In the genomic region with DNA sequence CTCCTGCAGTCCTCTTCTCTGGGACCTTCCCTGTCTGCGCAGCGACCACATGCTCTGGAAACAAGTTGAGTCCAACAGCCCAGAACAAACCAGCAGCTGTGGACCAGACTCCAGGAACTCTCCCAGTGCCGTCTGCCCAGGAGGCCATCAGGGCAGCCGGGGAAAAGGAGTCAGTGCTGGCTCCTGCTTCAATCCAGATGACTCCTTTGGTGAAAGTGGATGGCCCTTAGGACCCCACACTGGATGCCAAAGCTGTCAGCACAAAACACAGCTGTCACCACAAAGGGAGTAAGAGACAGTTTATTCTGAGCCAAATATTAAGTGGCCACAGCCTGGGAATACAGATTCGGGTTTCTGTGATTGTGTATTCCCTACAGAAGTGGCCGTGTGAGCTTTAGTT, we compare ENCODE assay signal across 20 mouse cellular contexts. TPM values are rescaled to one million over a fixed set of nuclear protein-coding genes. Genes with fewer than 3 reads are reported as not detected.
DNase-seq lines count a peak whose midpoint lies in the region; ATAC-seq and TF ChIP-seq lines count a peak whose summit lies in the region.
"Had no signal": no experiment of that assay in that cellular context is flagged by ENCODE, and none has a peak within 500 bp of the region (broad histone marks: within the 10 kb centered on the region; RNA-seq: fewer than 3 reads in every experiment).

No protein-coding gene starts in this region.

- no peaks in the 10 kb centered on the region for H3K9me3 ChIP-seq in lung, postnatal 0 days (ENCODE audit: low read length)
- peaks cover 6% of the 10 kb centered on the region; the same call in 1 of the 2 replicates for H3K9me3 ChIP-seq in embryonic facial prominence, embryonic 14.5 days (ENCODE audit: control insufficient read depth, low read length)
- H3K9me3 ChIP-seq in hindbrain, embryonic 15.5 days: no peaks in the 10 kb centered on the region
- H3K9me3 ChIP-seq: liver, embryonic 12.5 days; stomach, embryonic 15.5 days had no signal

- H3K79me2 ChIP-seq in heart, adult 2 months (replicated peaks; ENCODE audit: control insufficient read depth, insufficient read depth, low read length): no peaks in the 10 kb centered on the region

- no peak overlapping the region for H3K27ac ChIP-seq in heart, adult 2 months
- no peak overlapping the region for H3K27ac ChIP-seq in lung, postnatal 0 days (ENCODE audit: low read length)
- no peak overlapping the region for H3K27ac ChIP-seq in embryonic facial prominence, embryonic 14.5 days (replicated peaks; ENCODE audit: low read depth, low read length)
- H3K27ac ChIP-seq in hindbrain, embryonic 15.5 days (replicated peaks): 0 out of 2 replicates have a peak overlapping the region, but pooled peaks have one; percentile 25
- H3K27ac ChIP-seq: embryonic facial prominence, embryonic 12.5 days; kidney, postnatal 0 days; layer of hippocampus, adult 2 months; liver, embryonic 12.5 days; stomach, embryonic 15.5 days had no signal

- WGBS in heart, adult 2 months: 35% methylated on average over 6 of the region's 6 CpGs
- 42% methylated on average over 6 of the region's 6 CpGs for WGBS in lung, postnatal 0 days
- WGBS in lung, adult 2 months: 65% methylated on average over 6 of the region's 6 CpGs
- WGBS in embryonic facial prominence, embryonic 14.5 days: 37% methylated on average over 6 of the region's 6 CpGs
- WGBS in hindbrain, embryonic 15.5 days: 50% methylated on average over 6 of the region's 6 CpGs

- ATAC-seq in lung, postnatal 0 days: peak; percentile 28; the same call in 1 of the 2 replicates
- peak; percentile 36; the same call in 1 of the 2 replicates for ATAC-seq in embryonic facial prominence, embryonic 14.5 days (ENCODE audit: low read depth)
- ATAC-seq in hindbrain, embryonic 15.5 days (ENCODE audit: low FRiP score, low read depth): 0 out of 2 replicates have a peak, but pooled peaks have one; percentile 14
- ATAC-seq: intestine, postnatal 0 days; liver, embryonic 12.5 days; Patski had no signal

- H3K4me3 ChIP-seq in heart, adult 2 months: no peak overlapping the region
- H3K4me3 ChIP-seq in lung, postnatal 0 days (ENCODE audit: low read depth, low read length): no peak overlapping the region
- H3K4me3 ChIP-seq in lung, adult 2 months (replicated peaks; ENCODE audit: extremely low read depth, low read depth, low read length): no peak overlapping the region
- no peak overlapping the region for H3K4me3 ChIP-seq in embryonic facial prominence, embryonic 14.5 days (ENCODE audit: low read depth, low read length)
- H3K4me3 ChIP-seq in hindbrain, embryonic 15.5 days: no peak overlapping the region
- H3K4me3 ChIP-seq: embryonic facial prominence, embryonic 12.5 days; layer of hippocampus, adult 2 months; liver, embryonic 12.5 days; stomach, embryonic 15.5 days had no signal

- no peaks in the 10 kb centered on the region for H3K27me3 ChIP-seq in heart, adult 2 months (ENCODE audit: control insufficient read depth, insufficient read depth, low read length)
- H3K27me3 ChIP-seq in lung, postnatal 0 days (replicated peaks; ENCODE audit: insufficient read depth, low read length): no peaks in the 10 kb centered on the region
- no peaks in the 10 kb centered on the region; the same call in 1 of the 2 replicates for H3K27me3 ChIP-seq in embryonic facial prominence, embryonic 14.5 days (replicated peaks; ENCODE audit: control insufficient read depth, insufficient read depth, low read length)
- no peaks in the 10 kb centered on the region for H3K27me3 ChIP-seq in hindbrain, embryonic 15.5 days
- H3K27me3 ChIP-seq: embryonic facial prominence, embryonic 12.5 days; Patski; stomach, embryonic 15.5 days had no signal

- H3K9ac ChIP-seq in heart, adult 2 months (ENCODE audit: low read depth, low read length): no peak overlapping the region
- no peak overlapping the region for H3K9ac ChIP-seq in lung, postnatal 0 days (replicated peaks; ENCODE audit: low read depth)
- H3K9ac ChIP-seq in embryonic facial prominence, embryonic 14.5 days (ENCODE audit: low read depth, low read length): no peak overlapping the region
- no peak overlapping the region for H3K9ac ChIP-seq in hindbrain, embryonic 15.5 days
- H3K9ac ChIP-seq: embryonic facial prominence, embryonic 12.5 days; liver, embryonic 12.5 days; stomach, embryonic 15.5 days had no signal

- no peaks in the 10 kb centered on the region; the same call in 1 of the 2 replicates for H3K36me3 ChIP-seq in heart, adult 2 months (ENCODE audit: control insufficient read depth, insufficient read depth, low read length)
- no peaks in the 10 kb centered on the region for H3K36me3 ChIP-seq in lung, postnatal 0 days (ENCODE audit: insufficient read depth, low read length)
- no peaks in the 10 kb centered on the region for H3K36me3 ChIP-seq in embryonic facial prominence, embryonic 14.5 days (ENCODE audit: control insufficient read depth, insufficient read depth, low read length)
- peaks cover 11% of the 10 kb centered on the region for H3K36me3 ChIP-seq in hindbrain, embryonic 15.5 days
- H3K36me3 ChIP-seq: embryonic facial prominence, embryonic 12.5 days; liver, embryonic 12.5 days; stomach, embryonic 15.5 days had no signal

- H3K4me1 ChIP-seq in heart, adult 2 months (ENCODE audit: control insufficient read depth, insufficient read depth, low read length): peaks cover 10% of the 10 kb centered on the region
- peaks cover 5% of the 10 kb centered on the region; the same call in 1 of the 2 replicates for H3K4me1 ChIP-seq in lung, postnatal 0 days (ENCODE audit: insufficient read depth, low read depth, low read length)
- peaks cover 7% of the 10 kb centered on the region for H3K4me1 ChIP-seq in lung, adult 2 months (ENCODE audit: control insufficient read depth, insufficient read depth, low read length)
- H3K4me1 ChIP-seq in embryonic facial prominence, embryonic 14.5 days (ENCODE audit: control insufficient read depth, insufficient read depth, low read length): peaks cover 11% of the 10 kb centered on the region
- H3K4me1 ChIP-seq in hindbrain, embryonic 15.5 days (replicated peaks): peaks cover 53% of the 10 kb centered on the region
- H3K4me1 ChIP-seq: liver, embryonic 12.5 days had no signal

- no peak for TF ChIP-seq POLR2A in heart, adult 2 months (IDR thresholded peaks at IDR 0.05; ENCODE audit: insufficient read depth, low read depth, low read length)
- no peak for TF ChIP-seq POLR2A in lung, adult 2 months (IDR thresholded peaks at IDR 0.05; ENCODE audit: borderline replicate concordance, extremely low read depth, low read depth, low read length)

- intact Hi-C loops in heart, adult 2 months (cut with DNase I): no loop called here

- no peak overlapping the region for H3K4me2 ChIP-seq in lung, postnatal 0 days (replicated peaks; ENCODE audit: low read depth, low read length)
- no peak overlapping the region for H3K4me2 ChIP-seq in embryonic facial prominence, embryonic 14.5 days (ENCODE audit: low read depth, low read length)
- no peak overlapping the region for H3K4me2 ChIP-seq in hindbrain, embryonic 15.5 days
- H3K4me2 ChIP-seq: embryonic facial prominence, embryonic 12.5 days; liver, embryonic 12.5 days; stomach, embryonic 15.5 days had no signal

- no peak for TF ChIP-seq CTCF in heart, adult 2 months (IDR thresholded peaks at IDR 0.05)
- TF ChIP-seq CTCF in lung, postnatal 0 days (IDR thresholded peaks at IDR 0.05): no peak
- TF ChIP-seq CTCF in lung, adult 2 months (IDR thresholded peaks at IDR 0.05; ENCODE audit: insufficient read depth, low read length): no peak

- TF ChIP-seq EP300 in heart, adult 2 months (IDR thresholded peaks at IDR 0.05; ENCODE audit: insufficient read depth, low read depth, low read length): no peak
- TF ChIP-seq EP300 in lung, postnatal 0 days (IDR thresholded peaks at IDR 0.05): no peak

- peak; percentile 18 for DNase-seq in heart, adult 18-20 months
- DNase-seq in heart, adult 2 months: no peak
- DNase-seq in lung, postnatal 0 days (ENCODE audit: low spot score): peak; percentile 27
- DNase-seq in lung, adult 2 months: no peak
- peak; percentile 35 for DNase-seq in embryonic facial prominence, embryonic 14.5 days (ENCODE audit: low spot score)
- no peak for DNase-seq in frontal cortex, postnatal 25 days (ENCODE audit: low spot score in 2 of 2)
- no peak for DNase-seq in right cerebral cortex, postnatal 25 days
- DNase-seq: adrenal gland, postnatal 25 days; cerebellum, adult 2 months; gastrocnemius, postnatal 25 days; retina, postnatal 1 day; thymus, postnatal 14 days had no signal

RNA-seq across cellular contexts. Expression of gene Map6, which starts 23.7 kb away (rescaled TPM):
- 1 to 10 TPM; 3.7 to 5.1 TPM for total RNA-seq in heart, adult 18-20 months (2021)
- total RNA-seq in heart, adult 2 months (2021): 1 to 10 TPM; 3.3 to 4.3 TPM
- 3.4 and 3.5 TPM in 2 replicates for polyA plus RNA-seq in heart, adult 2 months (2012; rRNA removed)
- 29.6 and 35.9 TPM in 2 replicates for polyA plus RNA-seq in lung, postnatal 0 days (2015; fragmentation: Nextera tagmentation; extraction: Ambion mirVana)
- polyA plus RNA-seq in lung, adult 2 months (2012; rRNA removed): 24.2 and 25.4 TPM in 2 replicates
- 9.6 and 10.2 TPM in 2 replicates for polyA plus RNA-seq in embryonic facial prominence, embryonic 14.5 days (2014; fragmentation: Nextera tagmentation; extraction: Ambion mirVana)
- polyA plus RNA-seq in hindbrain, embryonic 15.5 days (2015; fragmentation: Nextera tagmentation; extraction: Ambion mirVana): 139 and 155 TPM in 2 replicates

RNA-seq across cellular contexts. Expression of gene Mogat2, which starts 52.5 kb away (rescaled TPM):
- not detected for total RNA-seq in heart, adult 18-20 months (2021)
- not detected for total RNA-seq in heart, adult 2 months (2021)
- polyA plus RNA-seq in heart, adult 2 months (2012; rRNA removed): 0.47 TPM in 1 of 2 replicates, not detected in the other
- polyA plus RNA-seq in lung, postnatal 0 days (2015; fragmentation: Nextera tagmentation; extraction: Ambion mirVana): 0.27 and 0.55 TPM in 2 replicates
- polyA plus RNA-seq in lung, adult 2 months (2012; rRNA removed): 1.1 and 3.1 TPM in 2 replicates
- 2.2 and 2.5 TPM in 2 replicates for polyA plus RNA-seq in embryonic facial prominence, embryonic 14.5 days (2014; fragmentation: Nextera tagmentation; extraction: Ambion mirVana)
- polyA plus RNA-seq in hindbrain, embryonic 15.5 days (2015; fragmentation: Nextera tagmentation; extraction: Ambion mirVana): 1.3 TPM in 2 replicates
- total RNA-seq: gastrocnemius, postnatal 25 days; layer of hippocampus, adult 2 months had no signal
- polyA plus RNA-seq: cerebellum, adult 2 months; Patski had no signal

Comparison
In these comparisons a context has a peak if more than half of its experiments do, and no peak if none do; other contexts are left out.
1. DNase-seq: peak in heart, adult 18-20 months (2 of 2), lung, postnatal 0 days (single experiment) and embryonic facial prominence, embryonic 14.5 days (single experiment); none in heart, adult 2 months (0 of 2), lung, adult 2 months (single experiment), frontal cortex, postnatal 25 days (0 of 2) and right cerebral cortex, postnatal 25 days (single experiment).
2. Peak in every context shown above with its lines, with median percentiles within 50 percentile points of each other: ATAC-seq.